Mouse (Mus musculus): Measurements from ENCODE around the gene Gtf2a1.
A peak's percentile ranks its signal among the peaks of the same experiment; 100 is the strongest.
"Not testable (repeated sequence)": the region's sequence is repeated elsewhere in the genome, so short reads cannot be mapped to it uniquely, and the experiment has no call there.

The Gtf2a1 gene

DNA sequence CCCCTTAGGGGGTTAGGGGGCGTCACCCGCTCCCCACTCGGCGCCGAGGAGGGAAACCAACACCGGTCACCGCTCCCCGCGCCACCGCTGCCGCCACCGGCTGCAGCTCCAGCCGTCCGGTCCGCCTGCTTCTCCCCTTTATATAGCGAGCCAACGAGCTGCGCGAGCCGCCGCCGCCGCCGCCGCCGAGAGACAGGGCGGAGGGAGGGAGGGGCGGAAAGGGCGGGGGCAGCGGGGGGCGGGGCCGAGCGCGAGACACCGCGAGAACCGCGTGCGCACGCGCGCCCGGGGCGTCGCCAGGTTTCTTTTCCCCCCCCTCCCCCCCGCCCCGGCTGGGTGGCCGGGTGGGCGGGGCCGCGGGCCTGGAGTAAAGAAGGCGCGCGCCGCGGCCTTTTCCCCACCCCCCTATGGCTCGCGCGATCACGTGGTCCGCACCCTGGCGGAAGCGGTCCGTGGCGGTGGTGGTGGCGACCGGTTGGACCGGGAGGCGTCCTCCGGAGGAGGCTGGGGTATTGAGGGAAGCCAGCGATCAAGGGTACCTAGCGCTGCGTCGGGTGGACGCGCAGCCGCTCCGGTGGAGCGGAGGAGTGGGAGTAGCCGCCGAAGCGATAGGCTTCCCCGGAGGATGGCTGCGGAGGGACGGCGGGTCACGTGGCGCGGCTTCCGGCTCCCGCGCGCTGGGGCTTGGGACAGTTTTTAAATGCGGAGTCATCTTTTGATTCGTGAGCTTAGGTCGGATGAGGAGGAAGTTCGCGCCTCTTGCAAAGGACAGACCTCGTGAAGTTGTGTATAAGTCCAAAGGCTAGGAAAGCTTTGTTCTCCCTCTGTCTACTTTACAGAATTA is at the start of gene Gtf2a1:
TSS of gene Gtf2a1 (minus strand) at position 641 of the 844 bp plus-strand sequence.
- DNase-seq, result peak; percentile 94 to 95

DNA sequence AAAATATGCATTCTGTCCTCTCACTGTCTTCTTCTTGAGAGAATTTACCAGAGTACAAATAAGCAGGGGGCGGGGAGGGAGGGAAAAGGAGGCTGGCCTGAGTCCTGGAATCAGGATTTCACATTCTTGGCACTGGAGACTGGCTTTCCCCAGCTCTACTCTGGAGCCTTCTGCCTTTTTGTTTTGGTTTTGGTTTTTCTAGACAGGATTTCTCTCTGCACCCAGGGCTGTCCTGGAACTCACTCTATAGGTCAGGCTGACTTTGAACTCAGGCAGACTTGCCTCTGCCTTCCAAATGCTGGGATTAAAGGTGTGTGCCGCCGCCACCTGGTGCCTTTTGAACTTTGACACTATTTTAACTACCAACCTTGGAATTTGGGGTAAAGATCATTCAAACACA is 48.1 kb upstream of the Gtf2a1 start:
- no peak for DNase-seq

DNA sequence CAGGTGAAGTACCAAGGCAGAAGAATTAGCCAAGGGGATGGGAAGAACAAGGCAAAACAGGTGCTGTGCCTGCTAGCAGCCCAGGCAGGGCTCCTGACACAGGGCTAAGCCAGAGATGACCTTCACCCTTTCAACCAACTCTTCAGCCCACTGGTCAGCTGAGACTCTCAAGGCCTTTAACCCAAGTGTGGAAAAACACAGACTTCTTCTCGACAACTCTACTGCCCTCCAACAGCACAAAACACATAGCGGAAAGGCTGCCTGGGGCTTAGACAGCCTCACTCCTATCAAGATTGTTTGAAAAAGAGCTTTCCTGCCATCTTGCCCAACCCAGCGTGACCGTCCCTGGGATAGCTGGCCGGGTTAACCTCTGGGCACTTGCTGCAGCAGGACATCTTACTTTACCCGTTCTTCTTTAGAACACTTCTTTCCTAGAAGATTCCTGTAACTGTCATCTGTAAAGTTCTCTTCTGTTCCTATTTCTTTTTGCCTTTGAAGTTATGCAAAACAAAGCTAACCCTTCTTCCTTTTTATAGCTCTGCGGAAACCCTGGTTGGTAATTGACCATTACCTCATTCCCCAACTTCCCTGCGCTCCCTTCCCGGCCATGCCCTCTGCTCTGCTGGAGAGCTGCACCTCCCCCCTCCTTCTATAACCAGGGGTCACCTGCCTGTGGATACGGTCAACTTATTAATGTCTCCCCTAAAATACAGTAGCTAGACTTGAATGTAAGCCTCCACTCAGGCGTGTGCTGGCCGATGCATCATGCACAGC is 47.0 kb upstream of the Gtf2a1 start:
- no peak for DNase-seq

DNA sequence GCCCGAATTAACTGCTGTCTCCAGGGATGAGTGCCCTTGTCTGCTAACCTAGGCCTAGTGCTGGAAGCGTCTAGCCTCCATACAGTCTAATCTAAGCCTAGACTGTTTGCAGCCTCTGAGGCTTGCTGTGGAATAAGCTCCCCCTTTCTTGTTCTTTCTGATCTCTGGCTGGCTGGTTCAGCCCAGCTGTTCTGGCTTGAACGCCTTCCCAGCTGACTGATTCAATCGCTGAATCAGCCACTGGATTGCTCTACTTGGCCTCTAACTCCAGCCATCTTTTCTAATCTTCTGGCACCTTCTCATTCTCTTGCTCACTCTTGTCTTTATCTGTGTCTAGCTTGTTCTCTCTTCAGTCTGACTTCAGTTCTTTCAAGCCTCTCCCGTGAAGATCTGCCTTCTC is 36.2 kb upstream of the Gtf2a1 start:
- no peak for DNase-seq

DNA sequence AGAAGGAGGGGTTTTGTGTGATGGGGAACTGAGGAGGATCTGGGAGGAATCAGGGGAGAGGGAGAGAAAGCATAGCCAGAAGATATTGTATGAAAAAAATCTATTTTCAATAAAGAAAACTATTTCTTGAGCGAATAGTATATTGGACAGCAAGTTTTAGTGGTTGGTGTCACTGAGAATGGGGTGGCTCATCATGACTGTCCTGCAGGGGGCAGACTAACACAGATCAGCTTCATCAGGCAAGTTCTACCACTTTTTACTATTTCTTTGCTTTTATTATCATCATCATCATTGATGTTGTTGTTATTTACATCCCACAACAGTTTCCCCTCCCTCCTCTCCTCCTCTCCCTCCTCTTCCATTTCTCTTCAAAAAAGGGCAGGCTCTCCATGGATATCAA is 34.7 kb upstream of the Gtf2a1 start:
- DNase-seq, result peak in 1 of 2 experiments; percentile 10

DNA sequence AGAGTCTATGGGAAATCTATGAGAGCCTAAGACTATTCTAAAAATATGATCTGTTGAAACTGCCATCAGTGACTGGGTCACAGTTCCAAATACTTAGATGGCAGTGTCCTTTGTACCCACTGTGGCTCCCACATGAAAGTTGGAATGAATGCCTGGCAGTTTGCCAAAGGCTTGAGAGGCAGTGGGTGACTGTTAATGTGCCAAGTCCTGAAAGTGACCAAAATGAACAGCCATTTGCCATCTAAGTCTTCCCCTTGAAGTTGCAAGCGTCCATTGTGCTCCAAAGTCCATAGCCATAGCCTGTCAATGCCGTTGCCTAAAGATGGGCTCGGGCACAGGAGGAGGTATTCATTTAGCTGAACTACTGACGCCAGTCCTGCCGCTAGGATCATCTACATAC is 19.1 kb upstream of the Gtf2a1 start:
- DNase-seq, result no peak

DNA sequence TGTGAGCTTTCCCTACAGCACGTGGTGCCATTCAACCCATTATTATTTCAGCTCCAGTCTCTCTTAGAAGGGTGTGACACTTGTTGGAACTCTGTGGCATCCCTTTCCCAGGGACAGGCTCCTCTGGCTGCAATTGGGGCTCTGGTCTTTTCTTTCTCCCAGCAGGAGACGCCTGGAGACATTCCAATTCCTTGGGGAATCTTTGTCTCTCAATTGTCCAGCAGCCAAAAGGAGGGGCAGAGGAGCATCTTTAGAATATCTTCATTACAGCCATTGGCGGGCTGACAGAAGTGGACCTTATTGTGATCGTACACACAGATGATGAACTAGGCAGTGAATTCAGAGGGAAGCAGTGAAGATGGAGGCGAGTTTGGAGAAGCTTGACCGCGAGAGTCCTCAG is 17.4 kb upstream of the Gtf2a1 start:
- no peak for DNase-seq

DNA sequence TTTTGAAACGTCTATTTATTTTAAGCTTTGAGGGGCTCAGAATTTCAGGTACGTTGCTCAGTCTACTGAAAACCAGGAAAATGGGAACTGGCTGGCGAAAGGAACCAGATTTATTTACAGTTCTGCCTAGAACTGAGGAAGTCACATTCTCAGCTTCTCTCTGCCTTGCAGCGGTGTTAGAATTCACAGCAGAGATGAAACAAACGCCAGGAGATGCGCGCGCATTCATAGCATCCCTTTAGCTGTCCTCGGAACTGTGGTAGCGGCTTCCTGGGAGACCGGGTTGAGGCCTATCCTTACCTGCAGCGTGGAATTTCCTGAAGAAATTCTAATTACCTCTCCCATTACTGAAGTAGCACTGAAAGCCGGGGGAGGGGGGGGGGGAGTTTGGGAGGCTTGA is 16.4 kb upstream of the Gtf2a1 start:
- DNase-seq, result no peak

DNA sequence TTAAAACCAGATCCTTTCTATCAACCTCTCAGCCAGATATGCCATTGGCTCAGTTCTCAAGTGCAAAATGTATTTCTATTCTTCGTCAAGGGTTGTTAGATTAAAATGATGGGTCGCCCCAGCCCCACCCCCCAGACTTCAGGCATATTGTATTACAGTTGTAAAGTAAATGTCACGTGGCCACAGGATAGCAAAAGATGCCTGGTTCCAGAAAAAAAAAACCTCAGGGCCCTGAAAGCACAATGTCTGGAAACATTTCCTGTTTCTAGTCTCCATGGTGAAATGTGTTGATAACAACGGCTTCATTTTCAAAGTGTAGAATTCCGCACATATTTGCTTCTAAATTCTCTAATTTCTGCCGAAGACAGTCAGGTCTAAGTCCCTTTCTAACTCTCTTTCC is 14.3 kb upstream of the Gtf2a1 start:
- DNase-seq, result no peak

DNA sequence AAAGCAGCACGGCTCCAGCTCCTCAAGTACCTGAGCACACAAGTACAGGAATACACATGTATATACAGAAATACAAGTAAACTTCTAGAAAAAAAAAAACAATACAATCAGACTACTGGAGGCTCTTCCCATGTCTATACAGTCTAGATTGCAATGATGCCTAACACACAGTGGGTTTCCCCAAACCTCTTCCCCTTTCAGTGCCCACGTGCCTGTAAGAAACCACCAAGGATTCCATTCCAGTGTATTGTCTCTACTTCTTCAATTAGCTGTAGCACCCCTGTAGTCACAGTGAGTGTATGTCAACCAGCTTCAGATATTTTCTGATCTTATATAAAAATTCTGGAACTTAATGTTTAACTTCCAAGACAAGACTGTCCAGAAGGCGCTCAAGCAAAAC is 1.8 kb upstream of the Gtf2a1 start:
- DNase-seq, result no peak

DNA sequence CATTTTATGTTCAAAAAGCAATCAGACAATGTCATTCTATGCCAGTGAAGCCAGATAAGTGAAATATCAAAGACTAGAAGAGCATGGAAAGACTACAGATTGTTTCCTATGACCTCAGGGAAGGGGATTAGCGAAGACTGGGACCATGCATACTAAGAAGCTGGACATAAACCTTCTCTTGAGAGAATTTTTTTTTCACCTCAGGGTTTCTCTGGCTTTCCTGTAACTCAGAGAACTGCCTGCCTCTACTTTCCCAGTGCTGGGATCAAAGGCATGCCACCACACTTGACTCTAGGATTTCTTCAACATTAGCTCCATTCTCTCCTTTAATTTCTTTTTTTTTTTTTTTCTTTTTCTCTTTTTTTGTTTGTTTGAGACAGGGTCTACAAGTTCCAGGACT is 904 bp upstream of the Gtf2a1 start:
- no peak for DNase-seq

DNA sequence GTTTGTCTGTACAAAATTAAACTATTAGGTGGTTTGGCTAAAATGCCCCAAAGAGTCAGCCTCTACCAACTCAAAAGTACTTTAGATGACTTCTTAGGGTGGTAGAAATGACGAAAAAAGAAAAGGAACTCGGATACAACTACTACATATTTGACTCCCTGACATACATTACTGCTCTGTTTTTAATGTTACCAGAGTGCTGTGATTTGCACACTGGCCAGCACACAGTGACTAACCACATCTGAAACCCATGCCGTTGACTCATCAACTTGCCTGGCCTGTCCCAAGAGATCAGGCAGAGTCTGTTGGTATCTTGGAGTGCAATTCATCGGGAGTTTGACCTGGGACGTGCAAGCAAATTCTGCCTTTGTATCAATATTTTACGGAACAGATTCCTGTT is 429 bp upstream of the Gtf2a1 start:
- DNase-seq, result peak in 1 of 2 experiments; percentile 25

DNA sequence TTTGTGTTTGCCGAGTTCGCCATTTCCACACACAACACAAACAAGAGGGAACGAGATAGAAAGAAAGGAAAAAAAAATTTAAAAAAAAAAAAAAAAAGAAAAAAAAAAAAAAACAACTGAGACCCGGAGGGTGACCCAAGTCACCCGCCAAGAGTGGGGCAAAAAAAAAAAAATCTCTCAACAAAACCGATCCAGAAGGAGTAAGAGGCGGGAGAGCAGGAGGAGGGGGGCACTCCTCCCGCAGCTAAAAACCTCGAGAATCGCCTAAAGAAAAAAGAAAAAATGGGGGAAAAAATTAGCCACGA is 793 bp downstream of the Gtf2a1 start:
- no peak for DNase-seq

DNA sequence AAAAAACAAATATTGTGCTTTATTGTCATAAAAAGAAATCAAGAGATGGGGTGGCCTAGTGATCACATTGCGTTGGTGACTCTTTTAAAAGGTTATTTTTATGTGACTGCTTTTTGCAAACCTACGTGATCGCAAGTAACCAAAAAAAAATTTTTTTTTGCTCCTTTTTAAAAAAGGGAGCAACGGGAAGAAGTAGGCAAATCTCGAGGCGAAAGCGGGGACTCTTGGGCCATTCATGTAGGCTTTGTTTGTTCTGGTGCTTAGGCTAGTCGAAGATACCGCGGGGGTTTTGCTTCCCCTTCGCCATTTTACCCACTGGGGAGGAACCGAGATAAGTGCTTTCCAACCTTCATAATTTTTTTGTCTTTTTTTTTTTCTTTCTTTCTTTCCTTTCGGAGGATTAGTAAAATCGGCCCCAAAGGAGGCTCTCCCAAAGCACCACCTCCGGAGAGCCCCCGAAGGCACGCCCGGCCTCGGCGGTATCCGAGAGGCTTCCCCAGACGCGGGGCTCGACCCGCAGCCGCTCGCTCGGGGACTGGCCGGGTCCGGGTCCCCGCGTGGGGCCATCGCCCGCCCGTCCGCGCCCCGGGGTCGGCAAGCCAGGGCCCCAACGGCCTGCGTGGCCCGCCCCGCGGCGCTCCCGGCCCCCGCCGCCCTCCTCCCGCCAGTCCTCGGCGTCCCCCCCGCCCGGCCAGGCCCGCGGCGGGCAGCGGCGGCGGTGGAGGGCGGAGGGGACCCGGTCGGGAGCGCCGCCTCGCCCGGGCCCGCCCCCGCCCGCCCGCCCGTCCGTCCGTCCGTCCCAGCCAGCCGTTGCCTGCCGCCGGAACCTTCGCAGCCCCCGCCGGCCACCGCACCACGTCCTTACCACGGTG is 1.4 kb downstream of the Gtf2a1 start:
- DNase-seq, result peak; percentile 63 to 72

DNA sequence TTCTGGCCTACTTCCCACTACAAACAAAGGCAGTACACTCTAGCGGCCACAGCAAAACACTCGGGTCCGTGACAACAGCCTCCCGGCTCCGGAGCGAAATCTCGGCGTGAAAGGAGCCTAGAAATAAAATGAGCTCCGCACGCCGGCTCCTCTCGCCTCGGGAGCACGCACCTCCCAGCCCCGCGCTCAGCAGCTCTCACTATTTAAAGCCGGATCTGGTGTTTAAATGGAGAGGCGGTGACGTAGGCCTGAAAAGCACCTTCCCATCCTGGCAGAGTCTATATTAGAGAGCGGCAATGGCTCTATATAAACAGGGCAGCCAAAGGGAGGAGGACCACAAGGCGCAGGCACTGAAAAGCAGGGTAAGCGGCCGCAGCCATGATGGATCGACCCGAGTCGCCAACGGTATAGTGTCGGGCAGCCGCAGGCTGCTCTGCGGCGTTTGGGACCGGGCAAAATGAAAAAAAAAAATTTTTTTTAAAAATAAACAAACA is 2.1 kb downstream of the Gtf2a1 start:
- DNase-seq, result peak; percentile 92 to 98

DNA sequence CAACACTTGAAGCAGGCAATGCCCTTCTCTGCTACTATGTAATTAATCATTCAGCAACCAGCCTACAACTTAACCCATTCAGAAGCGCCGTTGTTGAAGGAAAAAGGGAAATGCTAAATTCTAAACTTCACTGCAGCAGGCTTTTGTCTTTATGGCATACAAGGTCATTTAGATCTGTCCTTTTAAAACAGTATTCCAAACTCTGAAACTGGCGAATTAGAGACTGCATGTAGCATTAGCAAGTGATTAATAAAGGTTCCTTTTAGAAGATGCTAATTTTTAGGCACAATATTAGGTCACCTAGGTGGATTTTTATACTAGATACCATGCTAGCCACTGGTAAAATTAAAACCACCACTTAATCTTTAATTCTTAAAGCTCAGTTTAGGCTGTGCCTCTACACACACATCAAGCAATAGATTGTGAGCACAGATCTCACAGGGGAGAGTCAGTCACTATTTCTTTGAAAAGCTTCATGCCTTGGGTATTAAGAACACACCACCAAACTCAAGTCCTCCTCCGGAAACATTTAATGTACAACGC is 2.7 kb downstream of the Gtf2a1 start:
- DNase-seq, result no peak

DNA sequence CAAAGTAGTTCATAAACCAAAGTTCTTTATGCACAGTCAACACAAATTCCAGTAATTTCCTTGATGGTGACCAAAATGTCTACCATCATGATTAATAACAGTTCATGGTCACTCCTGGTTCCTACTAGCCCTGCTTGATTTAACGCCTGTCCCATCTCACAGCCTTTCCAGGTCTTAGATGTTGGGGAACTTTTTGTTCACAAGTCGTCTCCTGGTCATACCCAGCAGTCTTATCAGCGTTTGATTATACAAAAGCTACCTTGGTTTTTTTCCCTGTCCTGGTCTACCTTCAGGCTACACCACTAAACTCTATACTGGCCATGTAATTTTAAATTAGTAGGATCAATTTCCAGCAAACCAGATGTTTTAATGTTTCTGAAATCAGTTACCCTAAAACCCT is 3.2 kb downstream of the Gtf2a1 start:
- no peak for DNase-seq

DNA sequence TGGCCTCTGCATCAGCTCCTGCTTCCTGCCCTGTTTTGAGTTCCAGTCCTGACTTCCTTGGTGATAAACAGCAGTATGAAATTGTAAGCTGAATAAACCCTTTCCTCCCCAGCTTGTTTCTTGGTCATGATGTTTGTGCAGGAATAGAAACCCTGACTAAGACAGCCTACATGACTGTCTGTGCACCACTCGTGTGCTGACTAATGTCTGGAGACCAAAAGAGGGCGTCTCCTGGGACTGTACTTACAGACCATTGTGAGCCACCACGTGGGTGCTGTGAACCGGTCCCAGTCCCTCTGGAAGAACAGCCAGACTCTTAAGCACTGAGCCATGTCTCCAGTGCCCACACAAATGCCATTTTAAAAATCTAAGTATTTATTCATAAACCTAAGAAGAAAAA is 4.5 kb downstream of the Gtf2a1 start:
- not testable (repeated sequence) for DNase-seq

DNA sequence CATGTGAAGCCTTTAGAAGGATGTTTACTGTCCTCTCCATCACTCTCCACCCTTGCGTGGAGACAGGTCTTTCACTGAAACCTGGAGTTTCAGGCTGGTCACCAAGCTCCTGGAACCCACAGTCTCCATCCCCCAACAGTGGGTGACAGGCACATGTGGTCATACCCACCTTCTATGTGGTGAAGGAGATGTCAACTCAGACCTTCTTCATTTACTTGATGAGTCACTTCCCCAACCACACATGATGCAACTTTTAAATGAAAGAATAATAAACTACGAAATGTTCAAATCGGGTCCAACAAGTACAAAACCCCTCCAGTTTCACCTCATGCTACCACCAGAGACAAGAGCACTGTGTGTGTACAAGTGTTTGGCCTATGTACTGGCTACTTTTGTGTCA is 5.1 kb downstream of the Gtf2a1 start:
- DNase-seq, result no peak

DNA sequence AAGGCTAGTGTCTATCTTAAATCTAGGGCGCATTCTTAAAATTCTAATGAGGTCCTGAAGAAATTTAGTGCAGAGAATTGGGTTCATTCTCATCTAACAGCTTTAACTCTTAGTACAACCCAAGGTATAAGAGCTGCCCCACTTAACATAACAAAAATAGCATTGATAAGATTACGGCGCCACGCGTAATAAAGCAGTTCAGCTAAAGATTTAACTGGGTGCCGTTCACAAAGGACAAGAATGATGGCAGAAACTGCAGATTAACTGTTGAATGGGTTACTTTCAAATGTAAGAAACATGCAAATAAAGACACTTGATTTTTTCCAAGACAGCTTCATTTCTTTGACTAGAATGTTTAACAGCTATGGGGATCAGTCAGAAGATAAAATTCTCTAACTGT is 6.9 kb downstream of the Gtf2a1 start:
- no peak for DNase-seq

DNA sequence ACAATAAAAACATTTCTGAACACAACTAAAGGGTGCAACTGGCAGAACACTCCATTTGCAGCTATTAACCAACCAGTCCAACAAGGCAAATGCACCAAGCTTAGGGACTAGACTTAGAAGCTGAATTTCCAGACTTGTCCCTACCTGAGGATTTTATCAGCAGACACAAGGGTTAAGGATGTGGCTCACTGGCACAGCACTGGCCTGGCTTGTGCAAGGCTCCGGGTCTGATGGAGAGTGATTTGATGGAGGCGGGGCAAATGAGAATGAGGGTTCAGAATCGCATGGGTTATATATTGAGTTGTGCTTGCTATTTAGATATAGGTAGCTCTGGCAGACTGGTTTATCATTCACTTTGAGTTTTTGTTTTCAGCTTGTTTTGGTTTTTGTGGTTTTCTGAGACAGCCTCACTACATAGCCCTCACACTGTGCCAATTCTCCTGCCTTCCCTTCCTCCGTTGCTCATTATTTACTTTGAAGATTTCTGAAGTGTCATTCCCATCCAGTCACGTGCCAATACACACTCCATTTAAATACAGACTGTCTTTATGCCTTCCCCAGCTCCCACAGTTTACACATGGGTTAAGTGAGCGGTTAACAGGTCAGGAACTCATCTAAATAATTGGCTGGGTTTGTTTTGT is 7.8 kb downstream of the Gtf2a1 start:
- DNase-seq, result no peak
